Mouse (Mus musculus) limb, embryonic 14.5 days (tissue): Measurements from ENCODE around the gene Gm17304. TPM values are rescaled to one million over a fixed set of nuclear protein-coding genes. Genes with fewer than 3 reads are reported as not detected.

Experiments
- ATAC-seq: fragments of 200-750 bp; cut with Nextera tagmentation; 2 replicates; pipeline ENCODE4 v1.8.0; 2017; ENCODE audit warnings: low read depth, moderate number of reproducible peaks, moderate TSS enrichment; ENCODE audit not compliant: low FRiP score
- DNase-seq: peaks from one replicate; pipeline ENCODE4 v3.0.0-alpha.2; 2015; ENCODE audit warnings: low spot score
- H3K27ac ChIP-seq: fragments of 300-500 bp; sonication (generic); replicated peaks from 2 replicates; pipeline ENCODE4 v1.5.1; 2014; ENCODE audit warnings: low read depth, mild to moderate bottlenecking, low read length, moderate library complexity, mixed read lengths
- H3K27me3 ChIP-seq: fragments of 300-500 bp; sonication (generic); 2 replicates; pipeline ENCODE4 v1.6.1; 2014; ENCODE audit warnings: low read length, mixed read lengths; ENCODE audit not compliant: control insufficient read depth, insufficient read depth
- H3K36me3 ChIP-seq: fragments of 300-500 bp; sonication (generic); 2 replicates; pipeline ENCODE4 v1.6.1; 2014; ENCODE audit warnings: mild to moderate bottlenecking, low read length, moderate library complexity, mixed read lengths; ENCODE audit not compliant: control insufficient read depth, insufficient read depth
- H3K4me1 ChIP-seq: fragments of 300-500 bp; sonication (generic); 2 replicates; pipeline ENCODE4 v1.6.1; 2014; ENCODE audit warnings: antibody characterized with exemption, low read length, mixed read lengths; ENCODE audit not compliant: control insufficient read depth, insufficient read depth
- H3K4me2 ChIP-seq: fragments of 300-500 bp; sonication (generic); replicated peaks from 2 replicates; pipeline ENCODE4 v1.6.1; 2014; ENCODE audit warnings: low read depth, mild to moderate bottlenecking, low read length, moderate library complexity; ENCODE audit not compliant: severe bottlenecking
- H3K4me3 ChIP-seq: fragments of 300-500 bp; sonication (generic); replicated peaks from 2 replicates; pipeline ENCODE4 v1.5.1; 2014; ENCODE audit warnings: low read length
- H3K9ac ChIP-seq: fragments of 300-500 bp; sonication (generic); 2 replicates; pipeline ENCODE4 v1.6.1; 2014; ENCODE audit warnings: mild to moderate bottlenecking, low read depth, low read length, moderate library complexity; ENCODE audit not compliant: severe bottlenecking
- H3K9me3 ChIP-seq: fragments of 300-500 bp; sonication (generic); 2 replicates; pipeline ENCODE4 v1.6.1; 2016; ENCODE audit warnings: low read length; ENCODE audit not compliant: control insufficient read depth
- POLR2A ChIP-seq: fragments of 200-500 bp; IDR thresholded peaks from 2 replicates; pipeline ENCODE4 v1.8.0; 2012; ENCODE audit warnings: inconsistent platforms, mild to moderate bottlenecking, moderate library complexity, borderline replicate concordance; ENCODE audit not compliant: insufficient read depth, insufficient read length; ENCODE audit errors: extremely low read depth
- WGBS: fragments of 180-500 bp; shearing (Covaris S2); extraction: QIAGEN DNeasy Blood & Tissue Kit; methylation state at CpG from one replicate; pipeline ENCODE4 v1.1.7; 2014; 5-methylcytosine and 5-hydroxymethylcytosine counted together
- polyA plus RNA-seq, 2 experiments: library from polyadenylated mRNA; depleted of rRNA in 1 of 2; stranded (reverse) in 1 of 2; unstranded in 1 of 2; fragments of >200 nt; fragmentation: Nextera tagmentation in 1 of 2; extraction: Ambion mirVana in 1 of 2; gene quantifications; 2 replicates each; pipeline versions ENCODE4 v1.2.1 to v1.2.3; 2012 to 2014

The Gm17304 gene
- polyA plus RNA-seq, 2 experiments, result not detected

GRCm38 (mm10) chr5:106607081-106607480 lies 1.8 kb upstream of the Gm17304 start:
- 39% methylated on average over 5 of the region's 5 CpGs for WGBS
- ATAC-seq, result no peak

GRCm38 (mm10) chr5:106612151-106612550 lies 3.3 kb downstream of the Gm17304 start:
- no peak for TF ChIP-seq POLR2A
- DNase-seq (no peak), ATAC-seq (no peak)
- Histone ChIP-seq H3K27me3 (no peaks in the 10 kb centered on the region), H3K4me1 (no peaks in the 10 kb centered on the region), H3K9ac (no peak overlapping the region), H3K4me2 (no peak overlapping the region), H3K36me3 (peaks cover 20% of the 10 kb centered on the region), H3K27ac (no peak overlapping the region), H3K9me3 (no peaks in the 10 kb centered on the region), H3K4me3 (no peak overlapping the region)
- WGBS, result 79% methylated on average over 2 of the region's 2 CpGs

More at GRCm38 (mm10) chr5:106607081-106607480, 1.8 kb upstream of the Gm17304 start:
- Histone ChIP-seq H3K9ac (no peak overlapping the region), H3K4me3 (no peak overlapping the region), H3K27ac (no peak overlapping the region), H3K4me2 (no peak overlapping the region), H3K4me1 (no peaks in the 10 kb centered on the region), H3K9me3 (no peaks in the 10 kb centered on the region), H3K36me3 (peaks cover 14% of the 10 kb centered on the region), H3K27me3 (no peaks in the 10 kb centered on the region)
- TF ChIP-seq POLR2A, result no peak
- DNase-seq, result no peak

GRCm38 (mm10) chr5:106614570-106614969 lies 5.7 kb downstream of the Gm17304 start:
- Histone ChIP-seq H3K4me3 (no peak overlapping the region), H3K27ac (no peak overlapping the region), H3K4me1 (no peaks in the 10 kb centered on the region), H3K27me3 (no peaks in the 10 kb centered on the region), H3K9ac (no peak overlapping the region), H3K36me3 (peaks cover 29% of the 10 kb centered on the region), H3K4me2 (no peak overlapping the region), H3K9me3 (no peaks in the 10 kb centered on the region)
- WGBS, result 84% methylated on average over 7 of the region's 7 CpGs
- ATAC-seq (no peak), DNase-seq (no peak)
- TF ChIP-seq POLR2A, result no peak

- 89% methylated on average over 2 of the region's 2 CpGs for WGBS
- H3K9me3 ChIP-seq, result no peaks in the 10 kb centered on the region
- ATAC-seq (no peak), DNase-seq (no peak)
- H3K27me3 ChIP-seq, result no peaks in the 10 kb centered on the region
- H3K4me2 ChIP-seq, result no peak overlapping the region
- no peak overlapping the region for H3K4me3 ChIP-seq
- no peaks in the 10 kb centered on the region for H3K4me1 ChIP-seq
- no peak overlapping the region for H3K9ac ChIP-seq
- no peak overlapping the region for H3K27ac ChIP-seq
- TF ChIP-seq POLR2A, result no peak
- peaks cover 31% of the 10 kb centered on the region for H3K36me3 ChIP-seq
Observed at GRCm38 (mm10) chr5:106615006-106615405, 6.1 kb downstream of the Gm17304 start.

GRCm38 (mm10) chr5:106620446-106620845 lies 11.5 kb downstream of the Gm17304 start:
- Histone ChIP-seq H3K27me3 (no peaks in the 10 kb centered on the region), H3K4me3 (no peak overlapping the region), H3K27ac (no peak overlapping the region), H3K36me3 (peaks cover 40% of the 10 kb centered on the region), H3K4me1 (no peaks in the 10 kb centered on the region), H3K9me3 (no peaks in the 10 kb centered on the region), H3K4me2 (no peak overlapping the region), H3K9ac (no peak overlapping the region)
- ATAC-seq (no peak), DNase-seq (no peak)
- 93% methylated on average over 6 of the region's 6 CpGs for WGBS
- no peak for TF ChIP-seq POLR2A

- 93% methylated on average over 5 of the region's 5 CpGs for WGBS
- Histone ChIP-seq H3K36me3 (peaks cover 40% of the 10 kb centered on the region), H3K4me3 (no peak overlapping the region), H3K9ac (no peak overlapping the region), H3K27ac (no peak overlapping the region), H3K27me3 (no peaks in the 10 kb centered on the region), H3K4me1 (no peaks in the 10 kb centered on the region), H3K9me3 (no peaks in the 10 kb centered on the region), H3K4me2 (no peak overlapping the region)
- no peak for TF ChIP-seq POLR2A
- DNase-seq (no peak), ATAC-seq (no peak)
Observed at GRCm38 (mm10) chr5:106622193-106622592, 13.3 kb downstream of the Gm17304 start.
